Mouse (Mus musculus): ENCODE data around the gene Ush1g.

DNA sequence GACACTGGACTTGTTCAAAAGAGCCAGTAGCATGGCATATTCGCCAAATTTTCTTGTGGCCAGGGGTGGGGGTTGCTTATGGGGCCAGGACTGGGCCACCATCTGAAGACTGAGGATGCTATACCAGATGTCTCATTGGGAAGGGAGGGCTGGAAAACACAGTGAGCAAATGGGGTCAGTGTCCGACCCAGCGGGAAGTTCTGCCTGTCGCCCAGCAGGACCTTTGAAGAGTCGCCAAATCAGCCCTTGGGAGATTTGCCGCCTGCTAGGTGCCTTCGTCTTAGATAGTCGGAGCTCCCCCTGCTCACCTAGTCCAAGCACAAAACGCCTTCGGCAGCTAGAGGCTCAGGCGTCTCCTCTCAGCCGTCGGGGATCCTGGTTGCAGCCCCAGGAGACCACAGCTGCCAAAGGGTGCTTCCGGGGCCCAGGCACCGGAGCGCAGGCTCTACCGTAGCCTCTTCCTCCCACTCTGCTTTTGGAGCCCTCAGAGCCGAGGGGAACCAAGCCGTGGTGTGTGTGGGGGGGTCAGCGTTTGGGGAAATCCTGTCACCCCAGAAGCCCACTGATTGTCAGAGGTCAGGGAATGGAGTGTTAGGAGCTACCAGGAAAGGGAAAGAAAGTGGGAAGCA, 56.0 kb downstream of the Ush1g start:
- TF ChIP-seq CTCF (conservative IDR thresholded peaks at IDR 0.05; ENCODE audit: insufficient read depth, insufficient read length, low read depth, low read length) = no peak
- no peak for TF ChIP-seq POLR2A (IDR thresholded peaks at IDR 0.05; ENCODE audit: low read depth, low read length)
